Mouse (Mus musculus) CH12.LX (cell line): ENCODE results near the gene Folr1. TPM values are rescaled to one million over a fixed set of nuclear protein-coding genes. Genes with fewer than 3 reads are reported as not detected.

Experiments
- DNase-seq: peaks from one replicate; pipeline ENCODE4 v3.0.0-alpha.2; 2013; ENCODE audit errors: extremely low read depth
- H3K27ac ChIP-seq: 2 replicates; pipeline ENCODE4 v1.5.1; 2012; ENCODE audit warnings: low read depth, mild to moderate bottlenecking, control low read depth, moderate library complexity; ENCODE audit not compliant: insufficient read depth
- H3K27me3 ChIP-seq: replicated peaks from 2 replicates; pipeline ENCODE3; 2012; ENCODE audit warnings: inconsistent platforms
- H3K36me3 ChIP-seq, 2 experiments: replicated peaks in 1 of 2; 2 replicates each; pipeline versions ENCODE3 to v1.6.1; 2012; ENCODE audit warnings: inconsistent platforms in 1 of 2, low read length in 1 of 2, mild to moderate bottlenecking in 1 of 2, mixed read lengths in 1 of 2, moderate library complexity in 1 of 2; ENCODE audit not compliant: control insufficient read depth in 1 of 2, insufficient read depth in 1 of 2
- H3K4me1 ChIP-seq, 2 experiments: 2 replicates each; pipeline ENCODE4 v1.6.1; 2012; ENCODE audit warnings: inconsistent platforms in 1 of 2, moderate library complexity in 1 of 2; ENCODE audit not compliant: insufficient read depth in 2 of 2, control insufficient read depth in 1 of 2
- H3K4me2 ChIP-seq: 2 replicates; pipeline ENCODE4 v1.6.1; 2012; ENCODE audit warnings: low read depth, mild to moderate bottlenecking, control low read depth; ENCODE audit not compliant: poor library complexity, insufficient read depth, severe bottlenecking
- H3K4me3 ChIP-seq, 3 experiments: fragments of 150-350 bp in 1 of 3; sonication (generic) in 1 of 3; replicated peaks in 1 of 3; 2 replicates each; pipeline versions ENCODE3 to v1.5.1; 2011 to 2012; ENCODE audit warnings: low read depth in 2 of 3, low read length in 2 of 3, mild to moderate bottlenecking in 2 of 3, moderate library complexity in 2 of 3, control low read depth in 1 of 3, improper control_type of control experiment in 1 of 3, inconsistent platforms in 1 of 3, mixed read lengths in 1 of 3; ENCODE audit not compliant: poor library complexity in 1 of 3
- H3K79me2 ChIP-seq: replicated peaks from 2 replicates; pipeline ENCODE4 v1.6.1; 2012; ENCODE audit warnings: mild to moderate bottlenecking, moderate library complexity; ENCODE audit not compliant: control insufficient read depth, poor library complexity, insufficient read depth, severe bottlenecking; ENCODE audit errors: extremely low read depth
- H3K9ac ChIP-seq: 2 replicates; pipeline ENCODE4 v1.6.1; 2012; ENCODE audit warnings: low read depth, mild to moderate bottlenecking, control low read depth, moderate library complexity; ENCODE audit not compliant: insufficient read depth
- H3K9me3 ChIP-seq: replicated peaks from 2 replicates; pipeline ENCODE3; 2012; ENCODE audit warnings: low read length, inconsistent platforms, mixed read lengths
- BHLHE40 ChIP-seq: IDR thresholded peaks from 2 replicates; pipeline ENCODE4 v1.6.1; 2011; ENCODE audit warnings: mild to moderate bottlenecking, low read depth, low read length, improper control_type of control experiment
- CHD1 ChIP-seq: IDR thresholded peaks from 2 replicates; pipeline ENCODE4 v1.6.1; 2012; ENCODE audit warnings: low read depth, low read length, improper control_type of control experiment, inconsistent platforms
- CTCF ChIP-seq, 2 experiments: IDR thresholded peaks in 1 of 2; conservative IDR thresholded peaks in 1 of 2; 2 replicates each; pipeline ENCODE4 v1.5.1; 2011 to 2012; ENCODE audit warnings: low read depth in 2 of 2, low read length in 2 of 2, improper control_type of control experiment in 1 of 2, inconsistent platforms in 1 of 2, mild to moderate bottlenecking in 1 of 2, moderate library complexity in 1 of 2
- EP300 ChIP-seq: IDR thresholded peaks from 2 replicates; pipeline ENCODE4 v1.6.1; 2011; ENCODE audit warnings: low read length, improper control_type of control experiment
- HCFC1 ChIP-seq: IDR thresholded peaks from 2 replicates; pipeline ENCODE4 v1.6.1; 2012; ENCODE audit warnings: low read depth, mild to moderate bottlenecking, inconsistent platforms, low read length, improper control_type of control experiment
- JUN ChIP-seq: IDR thresholded peaks from 2 replicates; pipeline ENCODE4 v1.6.1; 2011; ENCODE audit warnings: low read depth, mild to moderate bottlenecking, low read length, improper control_type of control experiment, moderate library complexity; ENCODE audit not compliant: insufficient read depth
- KAT2A ChIP-seq: IDR thresholded peaks from 2 replicates; pipeline ENCODE4 v1.6.1; 2012; ENCODE audit warnings: low read length, improper control_type of control experiment, inconsistent platforms; ENCODE audit not compliant: insufficient replicate concordance
- MEF2A ChIP-seq: IDR thresholded peaks from 2 replicates; pipeline ENCODE4 v1.6.1; 2014; ENCODE audit warnings: low read depth, mild to moderate bottlenecking, inconsistent platforms, low read length, improper control_type of control experiment, borderline replicate concordance
- MXI1 ChIP-seq: IDR thresholded peaks from 2 replicates; pipeline ENCODE4 v1.6.1; 2011; ENCODE audit warnings: mild to moderate bottlenecking, low read depth, low read length, improper control_type of control experiment
- MYC ChIP-seq: IDR thresholded peaks from 2 replicates; pipeline ENCODE4 v1.6.1; 2011; ENCODE audit warnings: low read depth, mild to moderate bottlenecking, improper control_type of control experiment, low read length
- NELFE ChIP-seq: IDR thresholded peaks from 2 replicates; pipeline ENCODE4 v1.6.1; 2011; ENCODE audit warnings: low read depth, low read length, improper control_type of control experiment
- NRF1 ChIP-seq: IDR thresholded peaks from 2 replicates; pipeline ENCODE4 v1.6.1; 2014; ENCODE audit warnings: low read depth, mild to moderate bottlenecking, inconsistent platforms, low read length, improper control_type of control experiment, moderate library complexity
- RAD21 ChIP-seq: IDR thresholded peaks from 2 replicates; pipeline ENCODE4 v1.6.1; 2011; ENCODE audit warnings: low read depth, mild to moderate bottlenecking, low read length, improper control_type of control experiment, moderate library complexity
- RCOR1 ChIP-seq: conservative IDR thresholded peaks from 2 replicates; pipeline ENCODE4 v1.6.1; 2012; ENCODE audit warnings: low read depth, mild to moderate bottlenecking, inconsistent platforms, low read length, improper control_type of control experiment
- SIN3A ChIP-seq: IDR thresholded peaks from 2 replicates; pipeline ENCODE4 v1.6.1; 2012; ENCODE audit warnings: low read length, improper control_type of control experiment, inconsistent platforms
- UBTF ChIP-seq: IDR thresholded peaks from 2 replicates; pipeline ENCODE4 v1.6.1; 2012; ENCODE audit warnings: low read depth, mild to moderate bottlenecking, inconsistent platforms, low read length, improper control_type of control experiment, moderate library complexity
- USF1 ChIP-seq: IDR thresholded peaks from 2 replicates; pipeline ENCODE4 v1.6.1; 2014; ENCODE audit warnings: low read depth, mild to moderate bottlenecking, inconsistent platforms, low read length, improper control_type of control experiment
- USF2 ChIP-seq: conservative IDR thresholded peaks from 2 replicates; pipeline ENCODE4 v1.6.1; 2011; ENCODE audit warnings: low read depth, low read length, improper control_type of control experiment
- dilution Hi-C: fragments of 300-500 bp; cut with MboI; formaldehyde crosslinking; loops from 2 replicates; pipeline ENCODE4 v1.14.3; 2020; ENCODE audit warnings: low sequenced_read_pairs; ENCODE audit not compliant: extremely low pct_unique_long_range_greater_than_20kb, extremely low pct_ligation_motif_present
- in situ Hi-C: fragments of 300-500 bp; cut with MboI; formaldehyde crosslinking; loops from 3 replicates; pipeline ENCODE4 v1.14.3; 2019; ENCODE audit warnings: low sequenced_read_pairs, low pct_ligation_motif_present, low pct_unique_long_range_greater_than_20kb, mixed read lengths
- polyA plus RNA-seq: library from polyadenylated mRNA; unstranded; fragments of >175 nt; gene quantifications from 2 replicates; pipeline ENCODE4 v1.2.1, GENCODE M21; 2012; ENCODE audit warnings: low read depth; ENCODE audit not compliant: insufficient read length
- total RNA-seq, 2 experiments: library from RNA; depleted of rRNA; stranded (reverse); fragments of 300-350 nt in 1 of 2; fragments of >200 nt in 1 of 2; gene quantifications; 2 replicates each; pipeline ENCODE4 v1.2.3; 2012 to 2014

Folr1 gene
- total and polyA plus RNA-seq, 3 experiments, result 0.25 TPM; not detected in 2

GRCm38 (mm10) chr7:101833352-101833751 lies 37.2 kb downstream of the Folr1 start:
- Histone ChIP-seq H3K9ac (no peak overlapping the region), H3K79me2 (peaks cover 19% of the 10 kb centered on the region), H3K4me1 (peaks cover 3 to 27% of the 10 kb centered on the region in 2 experiments; a peak in 3 of 4 replicates), H3K27me3 (no peaks in the 10 kb centered on the region), H3K36me3 (peaks cover 50 to 65% of the 10 kb centered on the region in 2 experiments), H3K27ac (no peak overlapping the region), H3K9me3 (peaks cover 3% of the 10 kb centered on the region), H3K4me3 (no peak overlapping the region), H3K4me2 (no peak overlapping the region)
- in situ Hi-C loops, result no loop called here
- no peak for DNase-seq
- dilution Hi-C loops, result no loop called here
- peak in 1 of 2 experiments; percentile 29; a peak in 2 of 4 replicates for TF ChIP-seq CTCF (conservative IDR thresholded peaks at IDR 0.05 in 1 of 2, IDR thresholded peaks at IDR 0.05 in 1 of 2; ENCODE audit: low read depth in 2 of 2, low read length in 2 of 2)
- TF ChIP-seq SIN3A, result no peak

GRCm38 (mm10) chr7:101832372-101832771 lies 38.2 kb downstream of the Folr1 start:
- in situ Hi-C loops, result no loop called here
- no peak overlapping the region for H3K27ac ChIP-seq

GRCm38 (mm10) chr7:101831437-101831836 lies 39.2 kb downstream of the Folr1 start:
- Histone ChIP-seq H3K4me3 (no peak overlapping the region), H3K9me3 (peaks cover 3% of the 10 kb centered on the region), H3K79me2 (peaks cover 19% of the 10 kb centered on the region), H3K9ac (no peak overlapping the region), H3K27ac (no peak overlapping the region), H3K27me3 (no peaks in the 10 kb centered on the region), H3K36me3 (peaks cover 65 to 84% of the 10 kb centered on the region in 2 experiments), H3K4me2 (no peak overlapping the region), H3K4me1 (peaks cover 3 to 22% of the 10 kb centered on the region in 2 experiments; a peak in 3 of 4 replicates)
- in situ Hi-C loops (no loop called here), dilution Hi-C loops (no loop called here)
- no peak for DNase-seq
- TF ChIP-seq USF1 (no peak), USF2 (no peak), MYC (no peak), CHD1 (no peak), NELFE (no peak), RAD21 (no peak), RCOR1 (no peak), KAT2A (no peak), NRF1 (no peak), BHLHE40 (no peak), HCFC1 (no peak), MXI1 (no peak), JUN (no peak), MEF2A (no peak), EP300 (no peak)

More at GRCm38 (mm10) chr7:101832372-101832771, 38.2 kb downstream of the Folr1 start:
- Histone ChIP-seq H3K4me2 (no peak overlapping the region), H3K36me3 (peaks cover 57 to 75% of the 10 kb centered on the region in 2 experiments), H3K4me1 (peaks cover 3 to 22% of the 10 kb centered on the region in 2 experiments; a peak in 3 of 4 replicates), H3K9ac (no peak overlapping the region), H3K27me3 (no peaks in the 10 kb centered on the region), H3K4me3 (no peak overlapping the region), H3K9me3 (peaks cover 3% of the 10 kb centered on the region), H3K79me2 (peaks cover 19% of the 10 kb centered on the region)
- TF ChIP-seq UBTF, result no peak
- TF ChIP-seq CTCF (conservative IDR thresholded peaks at IDR 0.05 in 1 of 2, IDR thresholded peaks at IDR 0.05 in 1 of 2; ENCODE audit: low read depth in 2 of 2, low read length in 2 of 2), result no peak
- no peak for TF ChIP-seq MEF2A
- no peak for TF ChIP-seq USF2
- DNase-seq, result no peak
- dilution Hi-C loops, result no loop called here
